Mouse (Mus musculus) lung, postnatal 0 days (tissue): ENCODE results near the gene Dusp11.

Source experiments
- CTCF ChIP-seq: IDR thresholded peaks from 2 replicates; pipeline ENCODE4 v1.5.1; 2016; ENCODE audit warnings: antibody characterized with exemption, mild to moderate bottlenecking
- EP300 ChIP-seq: IDR thresholded peaks from 2 replicates; pipeline ENCODE4 v1.6.1; 2016; ENCODE audit warnings: antibody characterized with exemption, mild to moderate bottlenecking, control low read depth

GRCm38 (mm10) chr6:85969889-85970288, 8.4 kb upstream of the Dusp11 start:
- TF ChIP-seq EP300 (no peak), CTCF (no peak)
